Mouse (Mus musculus) thymus, postnatal 25 days (tissue): Measurements from ENCODE around the gene Serpinb9b.

Experiments
- DNase-seq: peaks from one replicate; pipeline ENCODE4 v3.0.0; 2022

Serpinb9b gene

GRCm38 (mm10) chr13:33047234-33047633 is 20.0 kb downstream of the Serpinb9b start:
- DNase-seq, result no peak

- DNase-seq, result peak; percentile 11
Observed at GRCm38 (mm10) chr13:33048187-33048586, 21.0 kb downstream of the Serpinb9b start.

GRCm38 (mm10) chr13:33051697-33052096 is 24.5 kb downstream of the Serpinb9b start:
- no peak for DNase-seq

GRCm38 (mm10) chr13:33063048-33063447 is 35.8 kb downstream of the Serpinb9b start:
- no peak for DNase-seq

- DNase-seq, result no peak
Observed at GRCm38 (mm10) chr13:33067387-33067977, 40.3 kb downstream of the Serpinb9b start.

GRCm38 (mm10) chr13:33068164-33068563 is 40.9 kb downstream of the Serpinb9b start:
- no peak for DNase-seq

GRCm38 (mm10) chr13:33071776-33072175 is 44.6 kb downstream of the Serpinb9b start:
- DNase-seq, result no peak

- peak; percentile 36 for DNase-seq
Observed at GRCm38 (mm10) chr13:33074029-33074428, 46.8 kb downstream of the Serpinb9b start.

- no peak for DNase-seq
Observed at GRCm38 (mm10) chr13:33076247-33076646, 49.0 kb downstream of the Serpinb9b start.

GRCm38 (mm10) chr13:33077026-33077685 is 49.9 kb downstream of the Serpinb9b start:
- DNase-seq, result no peak

- DNase-seq, result no peak
Observed at GRCm38 (mm10) chr13:33078056-33078705, 51.0 kb downstream of the Serpinb9b start, which contains the start of gene Serpinb1b. Gene Serpinb1b (plus strand): TSS chr13:33078575.

GRCm38 (mm10) chr13:33079391-33079790 is 52.2 kb downstream of the Serpinb9b start:
- DNase-seq, result no peak

GRCm38 (mm10) chr13:33080356-33080755 is 53.1 kb downstream of the Serpinb9b start:
- no peak for DNase-seq

GRCm38 (mm10) chr13:33083834-33084233 is 56.6 kb downstream of the Serpinb9b start:
- no peak for DNase-seq

- DNase-seq, result no peak
Observed at GRCm38 (mm10) chr13:33084975-33085694, 57.9 kb downstream of the Serpinb9b start.

GRCm38 (mm10) chr13:33085695-33086432 is 58.6 kb downstream of the Serpinb9b start:
- no peak for DNase-seq

GRCm38 (mm10) chr13:33089566-33089965 is 62.4 kb downstream of the Serpinb9b start:
- no peak for DNase-seq

GRCm38 (mm10) chr13:33090546-33090945 is 63.3 kb downstream of the Serpinb9b start:
- no peak for DNase-seq

GRCm38 (mm10) chr13:33091306-33091705 is 64.1 kb downstream of the Serpinb9b start:
- DNase-seq, result no peak
